Mouse (Mus musculus): Measurements from ENCODE around the gene Accs. TPM values are rescaled to one million over a fixed set of nuclear protein-coding genes. Genes with fewer than 3 reads are reported as not detected.

The Accs gene
- polyA plus RNA-seq, 1 experiment = 4.8 TPM

DNA sequence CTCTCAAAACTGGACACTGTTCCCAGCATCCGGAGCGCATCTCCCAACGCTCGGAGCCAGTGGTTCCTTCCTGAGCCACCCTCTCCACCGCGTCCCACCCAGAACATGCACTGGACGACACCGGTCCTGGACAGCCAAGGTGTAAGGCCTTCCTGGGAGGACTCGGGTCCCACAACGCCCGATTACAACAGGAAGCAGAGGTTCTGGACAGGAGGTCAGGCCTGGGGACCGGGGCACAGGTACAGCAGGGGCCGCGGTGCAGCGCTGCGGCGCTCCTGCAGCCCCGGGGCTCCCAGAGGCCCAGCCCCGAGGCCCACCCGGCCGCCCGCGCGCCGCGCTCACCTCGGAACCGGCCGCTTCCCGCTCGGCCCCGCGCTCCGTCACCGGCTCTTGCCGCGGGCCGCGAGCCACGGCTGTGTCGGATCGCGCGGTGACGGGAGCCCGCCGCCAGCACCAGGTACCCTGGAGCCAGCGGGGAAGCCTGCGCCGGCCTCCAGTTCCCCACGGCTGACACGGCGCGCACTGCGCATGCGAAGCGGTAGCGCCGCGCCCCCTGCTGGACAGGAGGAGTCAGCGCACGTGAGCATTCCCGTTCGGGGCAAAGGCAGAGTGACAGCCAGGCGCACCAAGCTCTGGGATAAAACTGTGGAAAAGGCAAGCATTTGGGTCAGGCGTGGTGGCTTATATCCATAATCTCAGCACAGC lies 27.5 kb downstream of the Accs start, which contains the start of gene Ext2:
TSS of gene Ext2 (minus strand) at position 524 of the 705 bp plus-strand sequence.
- no peaks in the 10 kb centered on the region for H3K4me1 ChIP-seq (ENCODE audit: control insufficient read depth, insufficient read depth, low read length)
- no peaks in the 10 kb centered on the region for H3K27me3 ChIP-seq (ENCODE audit: control insufficient read depth, insufficient read depth, low read length, poor library complexity, severe bottlenecking)
- H3K4me3 ChIP-seq (ENCODE audit: low read depth, low read length) = peak within 1 kb of the TSS; percentile 81
- H3K9ac ChIP-seq (ENCODE audit: low read depth, poor library complexity, severe bottlenecking) = peak within 1 kb of the TSS; percentile 71
- H3K9me3 ChIP-seq (replicated peaks; ENCODE audit: control insufficient read depth, insufficient read depth, low read length, poor library complexity, severe bottlenecking) = peaks cover 7% of the 10 kb centered on the region; the same call in 1 of the 2 replicates
- no peaks in the 10 kb centered on the region for H3K36me3 ChIP-seq (ENCODE audit: control insufficient read depth, insufficient read depth, low read length, poor library complexity, severe bottlenecking)
- TF ChIP-seq EP300 (IDR thresholded peaks at IDR 0.05; ENCODE audit: insufficient read depth, low read depth, low read length) (no peak), CTCF (IDR thresholded peaks at IDR 0.05; ENCODE audit: low read depth, low read length) (peak; percentile 92), POLR2A (IDR thresholded peaks at IDR 0.05; ENCODE audit: insufficient read depth, low read length) (no peak)
- H3K27ac ChIP-seq (ENCODE audit: insufficient read depth, low read length) = no peak within 1 kb of the TSS

DNA sequence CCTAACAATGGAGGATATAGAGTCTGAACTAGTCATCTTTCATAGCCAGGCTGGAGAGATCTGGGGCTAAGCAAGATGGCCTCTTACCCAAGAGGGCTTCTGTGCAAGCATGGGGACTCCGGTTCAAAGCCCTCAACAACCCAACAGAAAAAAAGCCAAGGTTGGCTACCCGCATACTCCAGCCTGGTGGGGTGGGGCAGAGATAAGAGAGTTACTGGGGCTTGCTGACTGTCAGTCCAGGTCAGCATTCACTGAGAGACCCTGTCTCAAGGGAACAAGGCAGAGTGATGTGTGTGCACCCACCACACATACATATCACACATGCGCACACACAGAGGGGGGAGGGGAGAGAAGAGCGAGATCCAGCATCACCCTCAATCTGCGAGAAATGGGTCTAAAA lies 32.0 kb downstream of the Accs start:
- H3K4me3 ChIP-seq (ENCODE audit: low read depth, low read length) = no peak overlapping the region
- H3K27me3 ChIP-seq (ENCODE audit: control insufficient read depth, insufficient read depth, low read length, poor library complexity, severe bottlenecking) = no peaks in the 10 kb centered on the region
- H3K27ac ChIP-seq (ENCODE audit: insufficient read depth, low read length) = no peak overlapping the region
- TF ChIP-seq POLR2A (IDR thresholded peaks at IDR 0.05; ENCODE audit: insufficient read depth, low read length) (no peak), CTCF (IDR thresholded peaks at IDR 0.05; ENCODE audit: low read depth, low read length) (no peak), EP300 (IDR thresholded peaks at IDR 0.05; ENCODE audit: insufficient read depth, low read depth, low read length) (no peak)
- no peaks in the 10 kb centered on the region for H3K9me3 ChIP-seq (replicated peaks; ENCODE audit: control insufficient read depth, insufficient read depth, low read length, poor library complexity, severe bottlenecking)
- H3K36me3 ChIP-seq (ENCODE audit: control insufficient read depth, insufficient read depth, low read length, poor library complexity, severe bottlenecking) = no peaks in the 10 kb centered on the region
- H3K4me1 ChIP-seq (ENCODE audit: control insufficient read depth, insufficient read depth, low read length) = no peaks in the 10 kb centered on the region
- no peak overlapping the region for H3K9ac ChIP-seq (ENCODE audit: low read depth, poor library complexity, severe bottlenecking)

DNA sequence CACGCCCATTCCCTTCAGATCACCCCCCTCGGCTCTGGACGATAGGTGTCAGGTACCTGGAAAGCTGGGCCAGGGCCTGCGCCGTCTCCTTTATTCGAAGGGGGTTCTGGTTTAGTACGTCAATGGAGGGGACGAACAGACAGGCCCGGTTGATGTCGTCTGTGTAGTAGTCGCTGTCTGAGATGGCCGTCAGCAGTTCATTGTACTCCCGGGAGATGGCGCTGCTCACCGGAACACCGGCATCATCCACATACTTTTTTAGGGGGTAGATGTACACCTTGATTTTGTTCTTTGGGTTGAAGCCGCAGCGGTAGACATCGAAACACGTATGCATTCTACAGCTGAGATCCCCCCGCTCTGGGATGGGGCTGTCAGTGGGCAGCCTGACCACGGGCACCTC lies 36.4 kb downstream of the Accs start:
- Histone ChIP-seq H3K27ac (ENCODE audit: insufficient read depth, low read length) (no peak overlapping the region), H3K36me3 (ENCODE audit: control insufficient read depth, insufficient read depth, low read length, poor library complexity, severe bottlenecking) (no peaks in the 10 kb centered on the region), H3K27me3 (ENCODE audit: control insufficient read depth, insufficient read depth, low read length, poor library complexity, severe bottlenecking) (no peaks in the 10 kb centered on the region), H3K9ac (ENCODE audit: low read depth, poor library complexity, severe bottlenecking) (no peak overlapping the region), H3K4me3 (ENCODE audit: low read depth, low read length) (no peak overlapping the region), H3K4me1 (ENCODE audit: control insufficient read depth, insufficient read depth, low read length) (no peaks in the 10 kb centered on the region), H3K9me3 (replicated peaks; ENCODE audit: control insufficient read depth, insufficient read depth, low read length, poor library complexity, severe bottlenecking) (no peaks in the 10 kb centered on the region)
- peak; percentile 61 for TF ChIP-seq CTCF (IDR thresholded peaks at IDR 0.05; ENCODE audit: low read depth, low read length)
- TF ChIP-seq POLR2A (IDR thresholded peaks at IDR 0.05; ENCODE audit: insufficient read depth, low read length) = no peak
- TF ChIP-seq EP300 (IDR thresholded peaks at IDR 0.05; ENCODE audit: insufficient read depth, low read depth, low read length) = no peak

DNA sequence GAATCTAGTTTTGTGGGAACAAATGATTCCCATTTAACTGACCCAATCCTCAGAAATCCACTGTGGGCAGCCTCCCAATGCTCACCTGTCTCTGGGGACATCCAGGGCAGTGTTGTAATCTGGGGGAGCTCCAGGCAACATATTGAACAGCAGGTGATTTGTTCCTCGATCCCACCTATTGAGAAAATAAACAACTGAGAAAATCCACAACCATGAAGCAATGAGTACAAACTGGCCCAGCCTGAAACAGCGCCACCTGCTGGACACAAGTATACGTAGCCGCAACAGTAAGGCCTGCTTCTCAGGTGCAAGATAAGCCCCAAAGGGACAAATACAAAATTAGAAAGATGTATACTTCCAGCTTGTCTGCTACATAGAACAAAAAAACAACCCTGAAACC lies 37.9 kb downstream of the Accs start:
- Histone ChIP-seq H3K9me3 (replicated peaks; ENCODE audit: control insufficient read depth, insufficient read depth, low read length, poor library complexity, severe bottlenecking) (no peaks in the 10 kb centered on the region), H3K9ac (ENCODE audit: low read depth, poor library complexity, severe bottlenecking) (no peak overlapping the region), H3K27me3 (ENCODE audit: control insufficient read depth, insufficient read depth, low read length, poor library complexity, severe bottlenecking) (no peaks in the 10 kb centered on the region), H3K4me1 (ENCODE audit: control insufficient read depth, insufficient read depth, low read length) (no peaks in the 10 kb centered on the region), H3K27ac (ENCODE audit: insufficient read depth, low read length) (no peak overlapping the region), H3K4me3 (ENCODE audit: low read depth, low read length) (no peak overlapping the region), H3K36me3 (ENCODE audit: control insufficient read depth, insufficient read depth, low read length, poor library complexity, severe bottlenecking) (no peaks in the 10 kb centered on the region)
- TF ChIP-seq POLR2A (IDR thresholded peaks at IDR 0.05; ENCODE audit: insufficient read depth, low read length) (no peak), CTCF (IDR thresholded peaks at IDR 0.05; ENCODE audit: low read depth, low read length) (peak; percentile 93)

DNA sequence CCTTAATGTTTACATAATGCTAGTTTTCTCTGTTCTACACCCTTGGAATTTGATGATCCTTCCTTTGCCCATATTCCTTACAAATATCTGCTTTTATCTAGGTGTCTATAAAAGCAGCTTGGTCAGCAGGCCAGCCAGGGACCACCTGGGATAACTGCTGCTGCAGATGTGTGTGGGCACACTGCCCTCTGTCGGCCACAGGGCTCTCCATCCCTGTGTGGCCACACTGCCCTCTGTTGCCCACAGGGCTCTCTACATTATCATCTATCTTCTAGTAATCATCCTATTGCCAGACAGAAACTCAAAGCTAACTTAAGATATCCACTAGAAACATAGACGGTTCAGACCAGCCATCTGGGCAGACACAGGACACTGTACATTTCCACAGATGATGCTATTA lies 39.8 kb downstream of the Accs start:
- Histone ChIP-seq H3K4me1 (ENCODE audit: control insufficient read depth, insufficient read depth, low read length) (no peaks in the 10 kb centered on the region), H3K27me3 (ENCODE audit: control insufficient read depth, insufficient read depth, low read length, poor library complexity, severe bottlenecking) (no peaks in the 10 kb centered on the region), H3K36me3 (ENCODE audit: control insufficient read depth, insufficient read depth, low read length, poor library complexity, severe bottlenecking) (no peaks in the 10 kb centered on the region), H3K27ac (ENCODE audit: insufficient read depth, low read length) (no peak overlapping the region), H3K4me3 (ENCODE audit: low read depth, low read length) (no peak overlapping the region), H3K9ac (ENCODE audit: low read depth, poor library complexity, severe bottlenecking) (no peak overlapping the region), H3K9me3 (replicated peaks; ENCODE audit: control insufficient read depth, insufficient read depth, low read length, poor library complexity, severe bottlenecking) (no peaks in the 10 kb centered on the region)
- no peak for TF ChIP-seq EP300 (IDR thresholded peaks at IDR 0.05; ENCODE audit: insufficient read depth, low read depth, low read length)
- TF ChIP-seq CTCF (IDR thresholded peaks at IDR 0.05; ENCODE audit: low read depth, low read length) = peak; percentile 100

DNA sequence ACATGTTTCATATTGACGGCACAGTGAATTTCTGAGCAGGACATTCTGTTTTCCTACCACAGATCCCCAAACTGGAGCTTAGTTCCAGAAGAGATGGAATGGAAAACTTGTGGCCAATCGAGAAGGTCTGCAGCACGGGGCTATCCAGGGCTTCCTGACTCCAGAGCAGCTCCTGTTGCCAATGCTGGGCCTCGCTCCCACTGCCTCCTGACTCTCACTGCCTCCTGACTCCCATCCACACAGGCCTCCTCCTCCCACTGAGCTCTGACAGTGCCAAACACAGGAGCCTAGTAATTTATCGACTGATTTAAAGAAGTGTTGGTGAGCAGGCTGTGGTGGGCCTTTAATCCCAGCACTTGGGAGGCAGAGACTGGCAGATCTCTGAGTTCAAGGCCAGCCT lies 41.7 kb downstream of the Accs start:
- H3K4me3 ChIP-seq (ENCODE audit: low read depth, low read length) = no peak overlapping the region
- H3K4me1 ChIP-seq (ENCODE audit: control insufficient read depth, insufficient read depth, low read length) = no peaks in the 10 kb centered on the region
- no peak overlapping the region for H3K27ac ChIP-seq (ENCODE audit: insufficient read depth, low read length)
- TF ChIP-seq EP300 (IDR thresholded peaks at IDR 0.05; ENCODE audit: insufficient read depth, low read depth, low read length) (no peak), POLR2A (IDR thresholded peaks at IDR 0.05; ENCODE audit: insufficient read depth, low read length) (no peak), CTCF (IDR thresholded peaks at IDR 0.05; ENCODE audit: low read depth, low read length) (no peak)
- no peak overlapping the region for H3K9ac ChIP-seq (ENCODE audit: low read depth, poor library complexity, severe bottlenecking)
- no peaks in the 10 kb centered on the region for H3K27me3 ChIP-seq (ENCODE audit: control insufficient read depth, insufficient read depth, low read length, poor library complexity, severe bottlenecking)
- H3K36me3 ChIP-seq (ENCODE audit: control insufficient read depth, insufficient read depth, low read length, poor library complexity, severe bottlenecking) = no peaks in the 10 kb centered on the region
- H3K9me3 ChIP-seq (replicated peaks; ENCODE audit: control insufficient read depth, insufficient read depth, low read length, poor library complexity, severe bottlenecking) = no peaks in the 10 kb centered on the region

Data from ES-Bruce4 (cell line).